ENCODE assay signal across 11 mouse cellular contexts in genomic region chr9:21451391-21451790, GRCm38 (mm10). TPM values are rescaled to one million over a fixed set of nuclear protein-coding genes. Genes with fewer than 3 reads are reported as not detected.
DNase-seq lines count a peak whose midpoint lies in the region.
"Had no signal": no experiment of that assay in that cellular context is flagged by ENCODE, and none has a peak within 500 bp of the region (broad histone marks: within the 10 kb centered on the region; RNA-seq: fewer than 3 reads in every experiment).

No protein-coding gene starts in this region.

- peak overlapping the region; percentile 65 for H3K27ac ChIP-seq in heart, embryonic 10.5 days
- H3K27ac ChIP-seq: midbrain, embryonic 12.5 days; stomach, embryonic 15.5 days had no signal

- peak overlapping the region; percentile 18; the same call in 1 of the 2 replicates for H3K4me3 ChIP-seq in heart, embryonic 10.5 days
- H3K4me3 ChIP-seq: midbrain, embryonic 12.5 days; stomach, embryonic 15.5 days had no signal

- no peaks in the 10 kb centered on the region for H3K9me3 ChIP-seq in heart, embryonic 10.5 days
- H3K9me3 ChIP-seq: midbrain, embryonic 12.5 days; stomach, embryonic 15.5 days had no signal

- WGBS in heart, embryonic 10.5 days = 76% methylated on average over 8 of the region's 8 CpGs

- H3K4me1 ChIP-seq in heart, embryonic 10.5 days = peaks cover 52% of the 10 kb centered on the region
- H3K4me1 ChIP-seq: midbrain, embryonic 12.5 days had no signal

- H3K36me3 ChIP-seq in heart, embryonic 10.5 days = peaks cover 11% of the 10 kb centered on the region
- H3K36me3 ChIP-seq: stomach, embryonic 15.5 days had no signal

- no peak for DNase-seq in heart, embryonic 10.5 days (ENCODE audit: low spot score)
- DNase-seq in heart, adult 9 months (ENCODE audit: low spot score in 2 of 2) = no peak
- DNase-seq in urinary bladder, postnatal 25 days (ENCODE audit: low spot score) = peak; percentile 34
- DNase-seq in urinary bladder, postnatal 10 days (ENCODE audit: low spot score) = no peak
- peak; percentile 74 to 82 for DNase-seq in lung, adult 18-20 months
- DNase-seq in c-Kit-positive CD71-positive TER-119-positive erythroid progenitor cells, embryonic 14.5 days (ENCODE audit: low spot score) = no peak
- no peak for DNase-seq in cerebellum, postnatal 36 days
- DNase-seq in layer of hippocampus, adult 18-20 months (ENCODE audit: low spot score in 2 of 2) = no peak
- DNase-seq: cerebellum, adult 18-20 months had no signal

- H3K27me3 ChIP-seq in heart, embryonic 10.5 days (ENCODE audit: insufficient read depth, poor library complexity, severe bottlenecking) = no peaks in the 10 kb centered on the region
- H3K27me3 ChIP-seq: midbrain, embryonic 12.5 days; stomach, embryonic 15.5 days had no signal

RNA-seq across cellular contexts. Expression of gene Dnm2, which starts 26.7 kb away (rescaled TPM):
- polyA plus RNA-seq in heart, embryonic 10.5 days (2016; fragmentation: Nextera tagmentation; extraction: Ambion mirVana) = 81.6 and 92.1 TPM in 2 replicates
- 10 to 100 TPM; 59.8 to 59.9 TPM for total RNA-seq in layer of hippocampus, adult 18-20 months (2021)

RNA-seq across cellular contexts. Expression of gene Qtrt1, which starts 39.8 kb away (rescaled TPM):
- polyA plus RNA-seq in heart, embryonic 10.5 days (2016; fragmentation: Nextera tagmentation; extraction: Ambion mirVana) = 38.9 and 51.3 TPM in 2 replicates
- 10 to 100 TPM; 26.0 to 36.4 TPM for total RNA-seq in layer of hippocampus, adult 18-20 months (2021)

RNA-seq across cellular contexts. Expression of gene Tmed1, which starts 58.7 kb away (rescaled TPM):
- 119 and 134 TPM in 2 replicates for polyA plus RNA-seq in heart, embryonic 10.5 days (2016; fragmentation: Nextera tagmentation; extraction: Ambion mirVana)
- 10 to 100 TPM; 11.1 to 11.8 TPM for total RNA-seq in layer of hippocampus, adult 18-20 months (2021)

Comparison
In these comparisons a context has a peak if more than half of its experiments do, and no peak if none do; other contexts are left out.
1. DNase-seq: peak in urinary bladder, postnatal 25 days (single experiment) and lung, adult 18-20 months (2 of 2); none in heart, embryonic 10.5 days (single experiment), heart, adult 9 months (0 of 2), urinary bladder, postnatal 10 days (single experiment), c-Kit-positive CD71-positive TER-119-positive erythroid progenitor cells, embryonic 14.5 days (single experiment), cerebellum, postnatal 36 days (0 of 2) and layer of hippocampus, adult 18-20 months (0 of 2).